Mouse (Mus musculus) right cerebral cortex, postnatal 36 days (tissue): ENCODE results near the gene Slc11a2.
"Not testable (repeated sequence)": the region's sequence is repeated elsewhere in the genome, so short reads cannot be mapped to it uniquely, and the experiment has no call there.

ENCODE experiments used
- DNase-seq, 2 experiments: peaks; one replicate each; pipeline ENCODE4 v3.0.0; 2022; ENCODE audit warnings: low spot score in 2 of 2, mixed read lengths in 1 of 2

The Slc11a2 gene

GRCm38 (mm10) chr15:100352711-100353250, 72.1 kb downstream of the Slc11a2 start, which contains the start of the genes Methig1 and Mettl7a2:
Methig1 (plus strand) TSS chr15:100353149.
Mettl7a2 (plus strand) TSS chr15:100353200.
- DNase-seq, result no peak

GRCm38 (mm10) chr15:100351501-100352060, 73.3 kb downstream of the Slc11a2 start:
- no peak for DNase-seq

GRCm38 (mm10) chr15:100349496-100349895, 75.4 kb downstream of the Slc11a2 start:
- DNase-seq, result no peak

- DNase-seq, result no peak
Observed at GRCm38 (mm10) chr15:100346761-100347160, 78.1 kb downstream of the Slc11a2 start.

- no peak for DNase-seq
Observed at GRCm38 (mm10) chr15:100345484-100345883, 79.4 kb downstream of the Slc11a2 start.

GRCm38 (mm10) chr15:100341314-100341980, 83.4 kb downstream of the Slc11a2 start:
- DNase-seq, result not testable (repeated sequence)
